Mouse (Mus musculus): ENCODE data around the gene Umad1. TPM values are rescaled to one million over a fixed set of nuclear protein-coding genes. Genes with fewer than 3 reads are reported as not detected.

Umad1 gene
- polyA plus RNA-seq, 1 experiment from 2014 or later, result 15.6 TPM

- WGBS, result 80% methylated on average over 10 of the region's 10 CpGs
- Histone ChIP-seq H3K4me1 (no peaks in the 10 kb centered on the region), H3K4me3 (no peak overlapping the region), H3K27me3 (ENCODE audit: poor library complexity, severe bottlenecking) (no peaks in the 10 kb centered on the region), H3K9me3 (no peaks in the 10 kb centered on the region), H3K27ac (no peak overlapping the region), H3K36me3 (replicated peaks) (no peaks in the 10 kb centered on the region)
- DNase-seq (ENCODE audit: extremely low spot score, low spot score), result no peak
Observed at GRCm38 (mm10) chr6:8412845-8413598, 153.9 kb downstream of the Umad1 start.

DNA sequence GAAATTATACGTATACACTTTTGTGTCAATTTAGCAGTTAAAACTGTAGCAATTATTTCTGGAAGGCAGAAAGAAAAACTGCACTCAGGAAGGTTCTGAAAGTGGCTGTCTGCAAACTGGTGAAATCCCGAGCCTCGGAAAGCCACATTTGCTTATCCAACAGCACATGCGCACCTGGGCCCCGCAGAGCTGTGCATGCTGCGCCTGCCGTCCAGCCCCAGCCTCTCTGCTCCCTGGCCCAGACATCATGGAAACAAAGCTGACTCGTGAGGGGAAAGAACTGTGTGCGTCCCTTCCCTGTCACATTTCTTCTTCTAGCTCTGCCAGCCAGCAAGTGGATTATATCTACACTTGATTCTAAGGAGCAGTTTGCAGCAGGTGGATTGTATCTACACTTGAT, 154.9 kb downstream of the Umad1 start:
- Histone ChIP-seq H3K36me3 (replicated peaks) (no peaks in the 10 kb centered on the region), H3K4me1 (no peaks in the 10 kb centered on the region), H3K27me3 (ENCODE audit: poor library complexity, severe bottlenecking) (no peaks in the 10 kb centered on the region), H3K9me3 (no peaks in the 10 kb centered on the region), H3K4me3 (no peak overlapping the region), H3K27ac (no peak overlapping the region)
- 61% methylated on average over 9 of the region's 9 CpGs for WGBS
- DNase-seq (ENCODE audit: extremely low spot score, low spot score), result no peak

DNA sequence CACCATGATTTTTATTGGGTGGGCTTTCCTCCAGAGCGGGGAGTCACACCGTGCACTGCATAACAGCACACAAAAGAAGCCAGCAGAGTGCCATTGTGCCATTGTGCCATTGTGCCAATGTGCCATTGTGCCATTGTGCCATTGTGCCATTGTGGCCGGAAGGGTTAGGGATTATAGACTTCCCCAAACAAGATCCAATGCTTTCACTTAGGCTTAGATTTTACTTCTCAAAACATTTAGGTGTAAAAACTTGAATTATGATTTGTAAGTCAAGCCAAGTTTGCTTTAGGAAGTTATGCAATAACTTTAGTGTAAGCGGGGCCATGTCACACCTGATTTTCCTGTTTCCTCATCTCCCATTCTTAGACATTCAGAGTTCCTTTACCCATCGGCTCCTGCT, 156.7 kb downstream of the Umad1 start:
- no peaks in the 10 kb centered on the region for H3K9me3 ChIP-seq
- H3K4me3 ChIP-seq, result no peak overlapping the region
- H3K27me3 ChIP-seq (ENCODE audit: poor library complexity, severe bottlenecking), result no peaks in the 10 kb centered on the region
- 81% methylated on average over 5 of the region's 5 CpGs for WGBS
- no peak overlapping the region for H3K27ac ChIP-seq
- no peaks in the 10 kb centered on the region for H3K36me3 ChIP-seq (replicated peaks)
- no peak for DNase-seq (ENCODE audit: extremely low spot score, low spot score)
- 0 out of 2 replicates have a peak, but pooled peaks cover 4% of the 10 kb centered on the region for H3K4me1 ChIP-seq

DNA sequence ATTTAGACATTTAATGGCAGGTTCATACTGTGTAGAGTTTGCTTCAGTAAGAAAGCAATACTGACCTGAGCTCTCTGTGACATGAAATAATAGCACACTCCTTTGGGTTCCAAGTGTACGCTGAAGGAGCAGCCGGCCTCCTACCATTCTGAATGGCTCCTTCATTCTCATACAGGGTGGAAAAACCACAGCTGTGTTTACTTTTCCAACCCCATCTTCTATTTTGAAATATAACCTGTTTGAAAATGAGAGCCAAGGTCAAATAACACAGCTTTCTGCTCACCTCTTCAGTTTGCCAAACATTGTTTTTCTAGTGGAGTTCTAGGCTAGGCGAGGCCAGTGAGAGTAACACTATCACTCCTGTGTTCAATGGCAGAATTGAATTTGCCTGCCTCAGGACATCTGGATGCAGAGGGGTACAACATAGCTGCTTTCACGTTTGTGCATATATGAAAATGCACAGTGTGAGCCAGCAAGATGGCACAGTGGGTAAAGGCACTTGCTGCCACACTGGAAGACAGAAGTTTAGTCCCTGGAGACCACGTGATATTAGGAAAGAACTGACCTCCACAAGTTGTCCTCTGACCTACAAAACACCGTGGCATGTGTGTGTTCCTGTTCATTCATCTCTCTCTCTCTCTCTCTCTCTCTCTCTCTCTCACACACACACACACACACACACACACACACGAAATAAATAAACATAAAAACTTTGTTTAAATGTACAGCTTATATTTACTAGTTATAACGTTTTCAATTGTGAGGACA, 157.9 kb downstream of the Umad1 start:
- no peaks in the 10 kb centered on the region for H3K9me3 ChIP-seq
- H3K4me3 ChIP-seq, result no peak overlapping the region
- 78% methylated on average over 8 of the region's 8 CpGs for WGBS
- H3K36me3 ChIP-seq (replicated peaks), result no peaks in the 10 kb centered on the region
- no peaks in the 10 kb centered on the region for H3K27me3 ChIP-seq (ENCODE audit: poor library complexity, severe bottlenecking)
- no peak for DNase-seq (ENCODE audit: extremely low spot score, low spot score)
- H3K4me1 ChIP-seq, result peaks cover 4% of the 10 kb centered on the region; the same call in 1 of the 2 replicates
- no peak overlapping the region for H3K27ac ChIP-seq

DNA sequence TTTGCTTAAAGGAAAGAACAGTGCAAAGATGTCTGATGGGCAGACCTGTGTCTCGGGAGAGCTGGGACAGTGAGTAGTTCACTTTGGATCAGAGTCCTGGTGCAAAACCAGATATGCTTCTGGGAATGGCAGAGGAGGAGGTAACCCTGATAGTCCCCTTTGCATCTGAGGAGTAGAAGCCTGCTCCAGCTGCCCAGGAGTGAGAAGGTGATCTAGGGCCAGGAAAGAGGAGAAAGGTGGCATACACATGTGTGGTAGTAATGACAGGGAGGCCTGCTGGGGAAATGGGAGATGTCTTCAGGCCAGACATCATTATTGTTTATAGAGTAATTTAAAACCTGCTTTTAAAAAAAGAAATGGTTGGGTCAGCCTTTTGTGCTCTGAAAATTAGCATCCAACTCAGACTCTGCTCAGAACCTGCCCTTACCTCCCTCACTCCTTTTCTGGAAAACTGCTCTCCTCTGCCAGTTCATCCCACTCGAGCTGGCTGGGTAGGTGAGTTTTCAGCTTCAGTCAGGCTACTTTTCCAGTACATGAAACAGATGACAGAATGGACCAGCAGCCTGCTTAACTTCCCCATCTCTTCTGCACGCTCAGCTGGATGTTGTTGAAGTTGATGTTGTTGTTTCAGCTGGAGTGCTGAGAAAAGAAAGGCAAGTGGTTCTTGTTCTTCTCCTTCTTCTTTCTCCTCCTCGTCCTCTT, 160.5 kb downstream of the Umad1 start:
- H3K27ac ChIP-seq, result no peak overlapping the region
- no peaks in the 10 kb centered on the region for H3K27me3 ChIP-seq (ENCODE audit: poor library complexity, severe bottlenecking)
- H3K9me3 ChIP-seq, result no peaks in the 10 kb centered on the region
- H3K36me3 ChIP-seq (replicated peaks), result no peaks in the 10 kb centered on the region
- H3K4me1 ChIP-seq, result peaks cover 4% of the 10 kb centered on the region; the same call in 1 of the 2 replicates
- H3K4me3 ChIP-seq, result no peak overlapping the region
- no peak for DNase-seq (ENCODE audit: extremely low spot score, low spot score)
- WGBS, result 76% methylated on average over 4 of the region's 4 CpGs

- DNase-seq (ENCODE audit: extremely low spot score, low spot score), result no peak
- Histone ChIP-seq H3K36me3 (replicated peaks) (no peaks in the 10 kb centered on the region), H3K4me1 (peaks cover 4% of the 10 kb centered on the region; the same call in 1 of the 2 replicates), H3K4me3 (no peak overlapping the region), H3K9me3 (no peaks in the 10 kb centered on the region), H3K27ac (no peak overlapping the region), H3K27me3 (ENCODE audit: poor library complexity, severe bottlenecking) (no peaks in the 10 kb centered on the region)
- WGBS, result 90% methylated on average over 1 of the region's 1 CpGs
Observed at GRCm38 (mm10) chr6:8420187-8420503, 161.1 kb downstream of the Umad1 start.

- Histone ChIP-seq H3K9me3 (no peaks in the 10 kb centered on the region), H3K36me3 (replicated peaks) (no peaks in the 10 kb centered on the region), H3K4me3 (no peak overlapping the region), H3K27ac (no peak overlapping the region), H3K4me1 (peaks cover 4% of the 10 kb centered on the region; the same call in 1 of the 2 replicates), H3K27me3 (ENCODE audit: poor library complexity, severe bottlenecking) (no peaks in the 10 kb centered on the region)
- no peak for DNase-seq (ENCODE audit: extremely low spot score, low spot score)
- 85% methylated on average over 5 of the region's 5 CpGs for WGBS
Observed at GRCm38 (mm10) chr6:8421421-8421820, 162.3 kb downstream of the Umad1 start.

DNA sequence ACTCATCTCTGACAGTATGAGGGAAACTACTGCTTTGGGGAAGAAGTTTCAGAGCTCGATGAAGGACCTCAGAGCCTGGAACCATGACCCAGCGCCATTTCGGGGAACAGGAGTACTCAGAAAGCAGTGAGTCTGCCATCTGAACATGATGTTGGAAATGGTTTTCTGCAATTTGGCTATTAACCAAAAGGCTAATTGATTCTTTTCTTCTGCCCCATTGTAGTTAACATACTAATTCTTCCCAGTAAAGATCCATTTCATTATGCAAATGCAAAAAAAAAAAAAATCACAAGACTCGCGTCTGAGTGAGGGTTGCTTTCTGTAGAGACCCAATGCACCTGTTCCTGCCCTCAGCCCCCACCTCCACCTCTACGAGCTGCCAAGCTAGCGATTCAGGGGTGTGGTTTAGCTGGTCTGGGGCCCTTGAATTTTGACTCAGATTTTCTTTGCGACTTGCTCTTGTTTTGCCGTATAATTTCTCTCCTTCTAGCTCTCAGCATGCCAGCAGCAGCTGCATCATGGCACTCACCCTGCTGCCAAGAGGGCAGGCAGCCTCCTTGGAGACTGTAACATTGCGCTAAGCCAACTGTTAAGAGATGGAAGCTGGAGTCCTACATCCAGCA, 163.0 kb downstream of the Umad1 start:
- Histone ChIP-seq H3K27ac (no peak overlapping the region), H3K36me3 (replicated peaks) (no peaks in the 10 kb centered on the region), H3K4me1 (peaks cover 4% of the 10 kb centered on the region; the same call in 1 of the 2 replicates), H3K9me3 (no peaks in the 10 kb centered on the region), H3K4me3 (no peak overlapping the region), H3K27me3 (ENCODE audit: poor library complexity, severe bottlenecking) (no peaks in the 10 kb centered on the region)
- WGBS, result 81% methylated on average over 10 of the region's 10 CpGs
- DNase-seq (ENCODE audit: extremely low spot score, low spot score), result no peak

GRCm38 (mm10) chr6:8423142-8423541, 164.1 kb downstream of the Umad1 start:
- Histone ChIP-seq H3K4me3 (no peak overlapping the region), H3K27me3 (ENCODE audit: poor library complexity, severe bottlenecking) (no peaks in the 10 kb centered on the region), H3K36me3 (replicated peaks) (no peaks in the 10 kb centered on the region), H3K9me3 (no peaks in the 10 kb centered on the region), H3K4me1 (peaks cover 4% of the 10 kb centered on the region; the same call in 1 of the 2 replicates), H3K27ac (no peak overlapping the region)
- no peak for DNase-seq (ENCODE audit: extremely low spot score, low spot score)
- 86% methylated on average over 2 of the region's 2 CpGs for WGBS

DNA sequence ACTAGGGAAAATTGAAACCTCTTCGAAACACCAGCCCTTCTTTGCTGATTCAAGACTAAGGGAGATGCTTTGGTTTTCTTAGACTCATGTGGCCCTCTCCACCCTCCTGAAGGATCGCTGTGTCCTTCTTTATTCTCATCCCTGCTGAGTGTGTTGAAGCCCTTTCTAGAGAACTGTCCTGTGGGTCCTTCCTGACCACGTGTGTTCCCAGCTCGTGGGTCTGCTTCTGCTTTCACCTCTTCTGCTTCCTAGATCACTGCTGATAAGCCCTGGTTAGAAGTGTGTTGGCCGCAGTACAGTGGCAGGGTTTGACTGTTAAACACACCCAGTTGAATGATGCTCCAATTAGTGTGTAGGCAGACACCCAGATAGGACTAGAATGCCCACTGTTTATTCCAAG, 168.6 kb downstream of the Umad1 start:
- Histone ChIP-seq H3K36me3 (replicated peaks) (no peaks in the 10 kb centered on the region), H3K27me3 (ENCODE audit: poor library complexity, severe bottlenecking) (no peaks in the 10 kb centered on the region), H3K4me3 (no peak overlapping the region), H3K4me1 (no peaks in the 10 kb centered on the region), H3K9me3 (no peaks in the 10 kb centered on the region), H3K27ac (no peak overlapping the region)
- DNase-seq (ENCODE audit: extremely low spot score, low spot score), result no peak
- WGBS, result 89% methylated on average over 5 of the region's 5 CpGs

GRCm38 (mm10) chr6:8430610-8431234, 171.6 kb downstream of the Umad1 start:
- whole genome bisulfite sequencing, result 93% methylated on average over 9 of the region's 9 CpGs
- H3K4me1 ChIP-seq, result no peaks in the 10 kb centered on the region
- H3K9me3 ChIP-seq, result no peaks in the 10 kb centered on the region
- no peaks in the 10 kb centered on the region for H3K27me3 ChIP-seq (ENCODE audit: poor library complexity, severe bottlenecking)
- no peak for DNase-seq (ENCODE audit: extremely low spot score, low spot score)
- H3K27ac ChIP-seq, result no peak overlapping the region
- H3K4me3 ChIP-seq, result no peak overlapping the region
- no peaks in the 10 kb centered on the region for H3K36me3 ChIP-seq (replicated peaks)

GRCm38 (mm10) chr6:8433179-8433578, 174.1 kb downstream of the Umad1 start:
- no peaks in the 10 kb centered on the region for H3K4me1 ChIP-seq
- 90% methylated on average over 9 of the region's 9 CpGs for WGBS
- no peaks in the 10 kb centered on the region for H3K9me3 ChIP-seq
- H3K27me3 ChIP-seq (ENCODE audit: poor library complexity, severe bottlenecking), result no peaks in the 10 kb centered on the region
- no peak overlapping the region for H3K4me3 ChIP-seq
- H3K27ac ChIP-seq, result no peak overlapping the region
- no peak for DNase-seq (ENCODE audit: extremely low spot score, low spot score)
- no peaks in the 10 kb centered on the region for H3K36me3 ChIP-seq (replicated peaks)

Data from forebrain, embryonic 10.5 days (tissue).